Mouse (Mus musculus) liver, embryonic 16.5 days (tissue): Measurements from ENCODE around the gene Slc22a15. TPM values are rescaled to one million over a fixed set of nuclear protein-coding genes. Genes with fewer than 3 reads are reported as not detected.

ENCODE experiments used
- polyA plus RNA-seq: library from polyadenylated mRNA; unstranded; fragments of >200 nt; fragmentation: Nextera tagmentation; extraction: Ambion mirVana; gene quantifications from 2 replicates; pipeline ENCODE4 v1.2.1, GENCODE M21; 2015

The Slc22a15 gene
- polyA plus RNA-seq, 1 experiment from 2014 or later, result 3.1 TPM

Other genes with a start within 250 kb of the Slc22a15 start
- gene Mab21l3, start 75.5 kb downstream of the Slc22a15 start, polyA plus RNA-seq, result 0.07 TPM in 1 of 2 replicates, not detected in the other
- not detected in 2 replicates for gene Nhlh2, start 85.6 kb upstream of the Slc22a15 start, polyA plus RNA-seq
- 4.2 and 7.8 TPM in 2 replicates for gene Casq2, start 162.0 kb upstream of the Slc22a15 start, polyA plus RNA-seq